Mouse (Mus musculus): ENCODE measurements around the gene Nrp1. TPM values are rescaled to one million over a fixed set of nuclear protein-coding genes. Genes with fewer than 3 reads are reported as not detected.

Gene Nrp1
- polyA plus RNA-seq, 1 experiment from 2014 or later: 49.3 TPM

DNA sequence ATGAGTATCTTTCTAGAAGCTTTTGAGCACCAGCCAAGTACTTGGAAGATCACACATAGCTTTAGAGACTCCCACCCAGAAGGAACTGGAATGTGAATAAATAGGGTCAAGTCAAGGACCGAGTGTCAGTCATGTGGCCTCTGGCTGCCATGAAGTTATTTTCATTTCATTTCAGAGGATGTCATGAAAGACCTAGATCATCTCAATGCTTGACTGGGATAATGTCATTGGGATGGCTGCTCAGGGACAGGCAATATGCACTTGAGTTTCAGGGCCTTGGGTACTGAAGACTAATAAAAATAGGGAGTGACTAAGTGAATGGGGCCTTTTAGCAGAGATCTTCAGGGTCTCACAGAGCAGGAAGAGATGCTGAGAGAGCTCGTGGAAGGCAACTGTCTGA, 26.0 kb downstream of the Nrp1 start:
- peaks cover 7% of the 10 kb centered on the region; the same call in 1 of the 2 replicates for H3K4me1 ChIP-seq (ENCODE audit: control insufficient read depth, insufficient read depth, low read length)
- H3K4me2 ChIP-seq (ENCODE audit: low read depth, low read length): no peak overlapping the region
- H3K36me3 ChIP-seq (ENCODE audit: control insufficient read depth, insufficient read depth, low read length): no peaks in the 10 kb centered on the region
- H3K27ac ChIP-seq (ENCODE audit: low read length): no peak overlapping the region
- no peaks in the 10 kb centered on the region for H3K27me3 ChIP-seq (replicated peaks; ENCODE audit: control insufficient read depth, insufficient read depth, low read length)
- no peak overlapping the region for H3K9ac ChIP-seq (ENCODE audit: low read depth, low read length)
- ATAC-seq: no peak
- WGBS: 77% methylated on average over 2 of the region's 2 CpGs
- H3K4me3 ChIP-seq (ENCODE audit: low read length): no peak overlapping the region
- no peaks in the 10 kb centered on the region for H3K9me3 ChIP-seq (ENCODE audit: control insufficient read depth, low read length)

DNA sequence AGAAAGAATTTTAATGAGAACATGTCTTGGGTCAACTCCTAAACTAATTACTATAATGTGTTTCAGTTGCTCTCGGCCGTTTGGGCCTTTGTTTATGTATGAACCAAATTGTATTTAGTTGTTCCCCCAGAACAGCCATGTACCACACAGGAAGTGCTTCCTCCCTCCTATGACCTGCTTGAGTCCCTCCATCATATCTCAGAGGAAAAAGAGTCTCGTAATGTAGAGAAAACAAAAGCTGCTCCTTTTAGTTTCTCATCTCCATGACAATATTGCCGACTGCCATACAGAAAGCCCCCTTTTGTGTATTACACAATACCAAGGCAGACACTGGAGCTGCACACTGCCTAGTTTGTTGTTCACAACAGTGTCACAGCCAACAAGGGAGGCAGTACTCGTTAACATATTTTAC, 26.5 kb downstream of the Nrp1 start:
- H3K4me1 ChIP-seq (ENCODE audit: control insufficient read depth, insufficient read depth, low read length): peaks cover 7% of the 10 kb centered on the region; the same call in 1 of the 2 replicates

DNA sequence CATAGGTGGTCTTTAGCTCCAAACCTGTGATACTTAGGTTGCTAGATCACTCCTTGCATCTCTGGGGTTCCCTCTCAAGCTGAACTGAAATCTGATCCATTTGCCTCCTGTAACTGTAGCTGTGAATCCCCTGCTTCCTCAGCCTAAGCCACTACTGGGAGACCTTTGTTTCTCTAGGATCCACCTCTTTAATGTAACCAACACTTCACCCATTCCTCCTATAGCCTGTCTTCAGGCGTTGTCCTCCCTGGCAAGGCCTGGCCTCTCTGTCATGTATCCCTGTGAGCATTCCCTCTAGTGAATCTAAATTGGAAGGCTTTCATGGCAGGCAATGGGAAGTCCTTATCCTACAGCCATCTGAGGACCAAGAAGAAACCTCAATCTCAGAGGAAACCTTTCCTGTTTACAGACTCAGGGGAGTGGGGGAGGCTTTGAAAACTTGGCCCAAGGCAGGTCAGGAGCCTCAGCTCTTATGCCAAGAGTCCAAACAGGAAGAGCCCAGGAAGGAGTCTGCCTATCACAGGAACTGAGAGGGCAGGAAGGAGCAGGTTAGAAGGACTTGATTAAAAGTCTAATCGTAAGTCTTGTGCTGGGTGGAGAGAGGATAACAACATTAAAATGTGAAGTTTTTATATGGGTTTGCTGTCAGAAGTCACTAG, 28.7 kb downstream of the Nrp1 start:
- Histone ChIP-seq H3K9ac (ENCODE audit: low read depth, low read length) (no peak overlapping the region), H3K27ac (ENCODE audit: low read length) (no peak overlapping the region), H3K36me3 (ENCODE audit: control insufficient read depth, insufficient read depth, low read length) (no peaks in the 10 kb centered on the region), H3K4me3 (ENCODE audit: low read length) (no peak overlapping the region), H3K4me2 (ENCODE audit: low read depth, low read length) (no peak overlapping the region), H3K4me1 (ENCODE audit: control insufficient read depth, insufficient read depth, low read length) (peaks cover 7% of the 10 kb centered on the region; the same call in 1 of the 2 replicates), H3K9me3 (ENCODE audit: control insufficient read depth, low read length) (no peaks in the 10 kb centered on the region), H3K27me3 (replicated peaks; ENCODE audit: control insufficient read depth, insufficient read depth, low read length) (no peaks in the 10 kb centered on the region)
- ATAC-seq: no peak
- WGBS: 67% methylated on average over 2 of the region's 2 CpGs

More for the DNA sequence above, 26.5 kb downstream of the Nrp1 start:
- H3K27ac ChIP-seq (ENCODE audit: low read length): no peak overlapping the region
- 54% methylated on average over 5 of the region's 5 CpGs for WGBS
- H3K36me3 ChIP-seq (ENCODE audit: control insufficient read depth, insufficient read depth, low read length): no peaks in the 10 kb centered on the region
- no peak overlapping the region for H3K4me3 ChIP-seq (ENCODE audit: low read length)
- no peak for ATAC-seq
- no peaks in the 10 kb centered on the region for H3K27me3 ChIP-seq (replicated peaks; ENCODE audit: control insufficient read depth, insufficient read depth, low read length)
- no peaks in the 10 kb centered on the region for H3K9me3 ChIP-seq (ENCODE audit: control insufficient read depth, low read length)
- no peak overlapping the region for H3K9ac ChIP-seq (ENCODE audit: low read depth, low read length)
- H3K4me2 ChIP-seq (ENCODE audit: low read depth, low read length): no peak overlapping the region

DNA sequence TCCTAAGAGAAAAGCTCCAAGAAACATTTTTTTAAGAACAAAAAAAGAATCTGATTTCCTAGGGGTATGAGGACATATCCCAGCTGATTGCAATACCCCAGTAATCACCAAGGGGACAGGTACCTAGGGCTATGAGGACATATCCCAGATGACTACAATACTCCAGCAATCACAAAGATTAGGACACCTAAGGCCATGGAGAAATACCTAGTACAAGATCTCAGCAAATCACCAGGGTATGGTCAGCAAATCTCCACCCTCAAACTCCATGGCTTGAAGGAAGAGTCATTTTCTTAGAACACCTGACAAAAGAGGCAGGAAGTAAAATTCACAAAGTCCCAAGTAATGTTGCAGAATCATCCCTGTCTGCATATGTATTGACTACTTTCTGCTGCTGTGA, 32.4 kb downstream of the Nrp1 start:
- H3K27ac ChIP-seq (ENCODE audit: low read length): no peak overlapping the region
- H3K4me2 ChIP-seq (ENCODE audit: low read depth, low read length): no peak overlapping the region
- peaks cover 2% of the 10 kb centered on the region; the same call in 1 of the 2 replicates for H3K4me1 ChIP-seq (ENCODE audit: control insufficient read depth, insufficient read depth, low read length)
- H3K36me3 ChIP-seq (ENCODE audit: control insufficient read depth, insufficient read depth, low read length): no peaks in the 10 kb centered on the region
- H3K9me3 ChIP-seq (ENCODE audit: control insufficient read depth, low read length): no peaks in the 10 kb centered on the region
- no peak overlapping the region for H3K9ac ChIP-seq (ENCODE audit: low read depth, low read length)
- no peak for ATAC-seq
- H3K27me3 ChIP-seq (replicated peaks; ENCODE audit: control insufficient read depth, insufficient read depth, low read length): no peaks in the 10 kb centered on the region
- no peak overlapping the region for H3K4me3 ChIP-seq (ENCODE audit: low read length)

DNA sequence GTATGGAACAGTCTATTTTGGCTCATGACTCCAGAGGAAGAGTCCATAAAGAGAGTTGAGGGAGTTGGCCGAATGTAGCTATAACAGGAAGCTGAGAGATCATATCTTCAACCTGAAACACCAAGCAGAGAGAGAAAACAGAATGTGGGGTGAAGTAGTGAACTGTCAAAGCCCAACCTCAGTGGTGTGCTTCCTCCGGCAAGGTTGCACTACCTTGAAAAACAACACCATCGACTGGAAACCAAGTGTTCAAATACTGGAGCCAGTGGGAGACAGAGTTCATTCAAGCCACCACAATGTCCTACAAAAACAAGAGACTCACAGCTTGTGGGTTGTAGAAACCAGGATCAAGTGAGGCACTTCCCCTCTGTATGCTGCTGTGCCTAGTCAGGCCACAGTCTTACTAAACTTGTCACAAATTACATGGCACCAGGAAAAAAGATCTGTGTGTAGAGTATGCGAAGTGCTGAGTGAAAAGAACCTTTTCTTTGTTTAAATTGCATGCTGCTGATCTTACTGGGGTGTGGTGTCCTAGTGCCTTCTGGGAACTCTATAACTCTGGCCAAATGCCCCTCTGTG, 32.9 kb downstream of the Nrp1 start:
- Histone ChIP-seq H3K36me3 (ENCODE audit: control insufficient read depth, insufficient read depth, low read length) (no peaks in the 10 kb centered on the region), H3K27me3 (replicated peaks; ENCODE audit: control insufficient read depth, insufficient read depth, low read length) (no peaks in the 10 kb centered on the region), H3K4me2 (ENCODE audit: low read depth, low read length) (no peak overlapping the region), H3K4me1 (ENCODE audit: control insufficient read depth, insufficient read depth, low read length) (peaks cover 2% of the 10 kb centered on the region; the same call in 1 of the 2 replicates), H3K27ac (ENCODE audit: low read length) (no peak overlapping the region), H3K9me3 (ENCODE audit: control insufficient read depth, low read length) (no peaks in the 10 kb centered on the region), H3K4me3 (ENCODE audit: low read length) (no peak overlapping the region), H3K9ac (ENCODE audit: low read depth, low read length) (no peak overlapping the region)
- no peak for ATAC-seq
- WGBS: 79% methylated on average over 4 of the region's 4 CpGs

DNA sequence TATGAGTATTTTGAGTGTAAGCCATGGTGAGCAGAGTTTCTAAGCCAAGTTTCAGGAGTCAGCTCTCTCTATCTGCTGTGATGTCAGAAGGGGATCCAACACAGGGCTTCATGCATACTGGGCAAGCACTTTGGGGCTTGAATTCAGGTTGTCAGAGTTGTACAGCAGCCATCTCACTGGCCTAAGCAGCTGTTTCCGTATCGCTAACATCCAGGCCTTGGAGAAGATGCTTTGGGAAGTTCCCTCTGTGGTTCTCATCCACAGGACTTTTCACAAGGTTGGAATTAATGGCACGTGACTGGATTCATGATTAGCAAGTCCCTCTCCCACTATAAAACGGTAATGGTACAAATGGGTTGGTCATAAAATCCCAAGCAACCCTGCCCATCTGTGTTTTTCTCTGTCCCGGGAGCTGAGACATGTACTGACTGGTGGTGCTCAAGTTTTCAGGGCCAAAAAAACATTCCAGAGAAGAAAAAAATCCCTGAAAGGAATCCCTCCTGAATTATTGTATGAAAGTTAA, 36.3 kb downstream of the Nrp1 start:
- 81% methylated on average over 5 of the region's 5 CpGs for WGBS
- Histone ChIP-seq H3K4me2 (ENCODE audit: low read depth, low read length) (no peak overlapping the region), H3K27ac (ENCODE audit: low read length) (no peak overlapping the region), H3K4me1 (ENCODE audit: control insufficient read depth, insufficient read depth, low read length) (no peaks in the 10 kb centered on the region), H3K9ac (ENCODE audit: low read depth, low read length) (no peak overlapping the region), H3K9me3 (ENCODE audit: control insufficient read depth, low read length) (no peaks in the 10 kb centered on the region), H3K27me3 (replicated peaks; ENCODE audit: control insufficient read depth, insufficient read depth, low read length) (no peaks in the 10 kb centered on the region), H3K36me3 (ENCODE audit: control insufficient read depth, insufficient read depth, low read length) (no peaks in the 10 kb centered on the region), H3K4me3 (ENCODE audit: low read length) (no peak overlapping the region)
- no peak for ATAC-seq

DNA sequence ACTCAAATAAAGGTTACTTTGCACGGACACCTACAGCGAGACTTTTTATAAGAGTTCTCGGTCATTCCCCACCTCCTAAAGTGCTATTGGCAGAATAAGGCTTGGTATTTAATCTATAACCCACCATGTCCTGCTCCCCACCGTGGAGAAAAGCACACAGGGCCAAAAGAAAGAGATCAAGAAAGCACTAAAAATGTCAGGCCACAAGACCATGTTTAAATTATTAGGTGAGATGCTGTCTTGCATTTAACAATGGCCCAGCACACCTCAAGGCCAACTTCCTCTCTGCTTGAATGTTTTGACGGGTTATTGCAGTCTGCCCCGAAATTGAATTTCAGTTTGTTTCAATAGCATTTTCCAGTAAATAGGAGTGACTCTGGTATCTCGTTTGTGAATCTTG, 38.6 kb downstream of the Nrp1 start:
- no peak overlapping the region for H3K27ac ChIP-seq (ENCODE audit: low read length)
- ATAC-seq: no peak
- 37% methylated on average over 7 of the region's 7 CpGs for WGBS

DNA sequence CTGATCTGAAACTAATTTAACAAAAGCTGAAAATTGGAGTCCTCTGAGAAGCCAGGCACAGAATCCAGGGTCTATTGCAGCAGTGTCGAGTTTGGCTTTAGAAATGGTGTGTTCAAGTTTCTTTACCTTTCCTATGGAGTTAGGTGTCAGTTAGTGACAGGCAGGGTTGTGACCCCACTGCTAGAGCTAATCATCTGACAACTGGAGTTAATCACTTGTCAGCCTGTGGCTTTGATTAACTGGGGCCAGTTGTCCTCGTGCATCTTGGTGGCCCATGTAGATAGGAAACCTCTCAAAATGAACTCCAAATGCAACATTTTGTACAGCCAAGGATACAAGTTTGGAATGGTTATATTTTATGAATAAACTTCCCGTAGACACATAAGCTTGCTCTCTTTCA, 39.0 kb downstream of the Nrp1 start:
- Histone ChIP-seq H3K4me1 (ENCODE audit: control insufficient read depth, insufficient read depth, low read length) (no peaks in the 10 kb centered on the region), H3K27me3 (replicated peaks; ENCODE audit: control insufficient read depth, insufficient read depth, low read length) (no peaks in the 10 kb centered on the region), H3K9me3 (ENCODE audit: control insufficient read depth, low read length) (no peaks in the 10 kb centered on the region), H3K4me3 (ENCODE audit: low read length) (no peak overlapping the region), H3K27ac (ENCODE audit: low read length) (no peak overlapping the region), H3K9ac (ENCODE audit: low read depth, low read length) (no peak overlapping the region), H3K4me2 (ENCODE audit: low read depth, low read length) (no peak overlapping the region), H3K36me3 (ENCODE audit: control insufficient read depth, insufficient read depth, low read length) (no peaks in the 10 kb centered on the region)
- no peak for ATAC-seq
- WGBS: 48% methylated on average over 3 of the region's 3 CpGs

More for the DNA sequence above, 38.6 kb downstream of the Nrp1 start:
- Histone ChIP-seq H3K4me3 (ENCODE audit: low read length) (no peak overlapping the region), H3K36me3 (ENCODE audit: control insufficient read depth, insufficient read depth, low read length) (no peaks in the 10 kb centered on the region), H3K9ac (ENCODE audit: low read depth, low read length) (no peak overlapping the region), H3K4me2 (ENCODE audit: low read depth, low read length) (no peak overlapping the region), H3K9me3 (ENCODE audit: control insufficient read depth, low read length) (no peaks in the 10 kb centered on the region), H3K4me1 (ENCODE audit: control insufficient read depth, insufficient read depth, low read length) (no peaks in the 10 kb centered on the region), H3K27me3 (replicated peaks; ENCODE audit: control insufficient read depth, insufficient read depth, low read length) (no peaks in the 10 kb centered on the region)

DNA sequence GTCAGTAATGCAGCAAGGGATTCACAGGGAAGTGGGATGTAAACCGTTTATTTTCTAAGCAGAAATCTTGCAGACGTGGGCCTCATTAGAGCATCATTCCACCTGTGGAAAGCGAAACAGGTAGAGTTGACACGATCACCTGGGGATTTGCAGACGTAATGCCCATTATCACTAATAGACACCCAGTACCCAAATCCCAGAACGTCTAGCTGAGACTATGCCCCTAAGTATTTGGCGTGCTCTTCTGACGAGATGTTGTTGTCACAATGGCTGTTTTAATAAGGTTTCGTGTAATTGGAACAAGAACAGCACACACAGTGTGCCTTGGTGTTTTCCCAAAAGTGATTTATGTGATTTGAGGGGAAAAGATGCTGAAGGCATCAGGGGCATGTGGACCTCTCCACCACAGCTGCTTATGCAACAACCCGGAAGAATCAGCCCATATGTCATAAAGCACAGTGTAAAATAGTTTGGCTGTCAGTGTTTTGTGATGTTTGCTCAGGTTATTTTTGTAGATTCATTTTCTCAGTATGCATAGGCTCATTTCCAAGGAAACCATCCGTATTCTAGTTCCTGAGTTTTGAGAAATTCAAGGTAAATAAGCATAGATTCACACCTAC, 40.2 kb downstream of the Nrp1 start:
- no peak for ATAC-seq
- 78% methylated on average over 11 of the region's 11 CpGs for WGBS

More for the DNA sequence above, 40.2 kb downstream of the Nrp1 start:
- no peak overlapping the region for H3K4me2 ChIP-seq (ENCODE audit: low read depth, low read length)
- no peak overlapping the region for H3K4me3 ChIP-seq (ENCODE audit: low read length)
- no peaks in the 10 kb centered on the region for H3K9me3 ChIP-seq (ENCODE audit: control insufficient read depth, low read length)
- H3K36me3 ChIP-seq (ENCODE audit: control insufficient read depth, insufficient read depth, low read length): no peaks in the 10 kb centered on the region
- H3K27me3 ChIP-seq (replicated peaks; ENCODE audit: control insufficient read depth, insufficient read depth, low read length): no peaks in the 10 kb centered on the region
- H3K4me1 ChIP-seq (ENCODE audit: control insufficient read depth, insufficient read depth, low read length): no peaks in the 10 kb centered on the region
- no peak overlapping the region for H3K9ac ChIP-seq (ENCODE audit: low read depth, low read length)
- H3K27ac ChIP-seq (ENCODE audit: low read length): no peak overlapping the region

All from intestine, embryonic 16.5 days (tissue).